Mouse (Mus musculus) heart, adult 9 months (tissue): ENCODE results near the gene Olfr764-ps1.
"Not testable (repeated sequence)": the region's sequence is repeated elsewhere in the genome, so short reads cannot be mapped to it uniquely, and the experiment has no call there.

Experiments
- DNase-seq, 2 experiments: peaks; one replicate each; pipeline ENCODE4 v3.0.0; 2022; ENCODE audit warnings: low spot score in 2 of 2

The Olfr764-ps1 gene

GRCm38 (mm10) chr10:129039796-129040195 lies at the start of gene Olfr764-ps1:
Olfr764-ps1 (minus strand) TSS chr10:129039896.
- DNase-seq: no peak

- not testable (repeated sequence) for DNase-seq
Measured at GRCm38 (mm10) chr10:129082810-129083209, 43.1 kb upstream of the Olfr764-ps1 start, which contains the start of gene Olfr767. Olfr767 (minus strand) TSS chr10:129082910.

GRCm38 (mm10) chr10:129068877-129069276 lies 29.2 kb upstream of the Olfr764-ps1 start, which contains the start of gene Olfr766-ps1:
Olfr766-ps1 (minus strand) TSS chr10:129068977.
- no peak for DNase-seq

- DNase-seq: not testable (repeated sequence)
Measured at GRCm38 (mm10) chr10:129049898-129050297, 10.2 kb upstream of the Olfr764-ps1 start, which contains the start of gene Olfr765. Olfr765 (minus strand) TSS chr10:129049998.

DNA sequence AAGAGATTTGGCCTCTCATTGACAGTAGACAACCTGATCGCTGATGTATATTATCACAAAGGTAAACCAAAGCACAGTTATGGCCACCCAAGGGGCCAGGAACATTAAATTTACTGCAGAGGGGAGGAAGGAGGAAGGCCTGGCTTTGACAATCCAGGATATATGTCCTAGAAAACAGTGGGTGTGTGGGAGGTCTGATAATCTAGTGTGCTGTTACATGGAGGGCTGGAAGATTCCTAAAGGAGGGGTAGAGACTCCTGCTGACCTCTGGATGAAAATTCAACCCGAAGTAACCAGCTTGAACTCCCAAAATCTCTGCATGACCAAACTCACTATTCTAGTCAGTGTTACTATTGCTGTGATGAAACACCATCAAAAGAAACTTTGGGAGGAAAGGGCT lies 11.4 kb downstream of the Olfr764-ps1 start:
- no peak for DNase-seq

GRCm38 (mm10) chr10:129026018-129026662 lies 13.6 kb downstream of the Olfr764-ps1 start:
- no peak for DNase-seq

GRCm38 (mm10) chr10:129023319-129023718 lies 16.4 kb downstream of the Olfr764-ps1 start:
- DNase-seq: no peak

GRCm38 (mm10) chr10:129014477-129014876 lies 25.2 kb downstream of the Olfr764-ps1 start:
- DNase-seq: no peak

DNA sequence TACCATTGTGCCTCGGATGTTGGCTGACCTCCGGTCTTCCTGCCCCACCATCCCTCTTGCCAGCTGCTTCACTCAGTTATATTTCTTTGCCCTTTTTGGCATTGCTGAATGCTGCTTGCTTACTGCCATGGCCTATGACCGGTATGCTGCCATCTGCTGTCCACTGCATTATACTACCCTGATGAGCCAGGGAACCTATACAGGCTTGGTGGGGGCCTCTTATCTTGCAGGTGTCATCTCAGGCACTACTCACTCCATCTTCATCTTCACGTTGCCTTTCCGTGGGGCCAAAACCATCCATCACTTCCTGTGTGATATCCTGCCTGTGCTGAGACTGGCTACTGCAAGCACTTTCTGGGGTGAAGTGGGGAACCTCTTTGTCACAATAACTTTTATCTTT lies 28.2 kb downstream of the Olfr764-ps1 start:
- DNase-seq: not testable (repeated sequence)

DNA sequence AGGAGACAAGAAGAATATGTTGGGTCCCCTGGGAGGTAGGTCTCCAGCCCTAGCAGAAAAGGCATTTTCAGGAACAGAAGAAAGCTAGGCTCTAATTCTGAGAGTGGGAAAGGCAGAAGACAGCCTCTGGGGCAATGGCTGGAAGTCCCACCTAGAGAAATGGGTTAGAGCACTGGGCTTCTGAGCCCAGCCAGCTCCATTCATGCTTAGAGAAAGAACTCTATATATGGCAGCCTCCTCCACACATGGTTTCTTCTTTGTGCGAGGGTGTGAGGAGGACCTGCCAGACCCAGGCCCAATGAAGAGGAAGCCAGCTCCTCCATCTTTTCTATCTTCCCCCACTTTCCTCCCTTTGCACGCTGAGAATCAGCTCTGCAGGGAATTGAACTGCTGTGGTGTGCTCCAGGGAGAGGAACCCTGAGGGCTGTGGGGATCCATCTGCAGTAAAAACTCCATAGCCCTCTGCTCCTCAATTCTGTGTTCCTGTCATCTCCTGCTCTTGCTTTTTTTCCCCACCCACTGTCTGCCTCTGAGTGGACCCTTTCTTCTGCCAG lies 29.3 kb downstream of the Olfr764-ps1 start, which contains the start of gene Olfr763:
TSS of gene Olfr763 (plus strand) at position 504 of the 554 bp plus-strand sequence.
- no peak for DNase-seq

DNA sequence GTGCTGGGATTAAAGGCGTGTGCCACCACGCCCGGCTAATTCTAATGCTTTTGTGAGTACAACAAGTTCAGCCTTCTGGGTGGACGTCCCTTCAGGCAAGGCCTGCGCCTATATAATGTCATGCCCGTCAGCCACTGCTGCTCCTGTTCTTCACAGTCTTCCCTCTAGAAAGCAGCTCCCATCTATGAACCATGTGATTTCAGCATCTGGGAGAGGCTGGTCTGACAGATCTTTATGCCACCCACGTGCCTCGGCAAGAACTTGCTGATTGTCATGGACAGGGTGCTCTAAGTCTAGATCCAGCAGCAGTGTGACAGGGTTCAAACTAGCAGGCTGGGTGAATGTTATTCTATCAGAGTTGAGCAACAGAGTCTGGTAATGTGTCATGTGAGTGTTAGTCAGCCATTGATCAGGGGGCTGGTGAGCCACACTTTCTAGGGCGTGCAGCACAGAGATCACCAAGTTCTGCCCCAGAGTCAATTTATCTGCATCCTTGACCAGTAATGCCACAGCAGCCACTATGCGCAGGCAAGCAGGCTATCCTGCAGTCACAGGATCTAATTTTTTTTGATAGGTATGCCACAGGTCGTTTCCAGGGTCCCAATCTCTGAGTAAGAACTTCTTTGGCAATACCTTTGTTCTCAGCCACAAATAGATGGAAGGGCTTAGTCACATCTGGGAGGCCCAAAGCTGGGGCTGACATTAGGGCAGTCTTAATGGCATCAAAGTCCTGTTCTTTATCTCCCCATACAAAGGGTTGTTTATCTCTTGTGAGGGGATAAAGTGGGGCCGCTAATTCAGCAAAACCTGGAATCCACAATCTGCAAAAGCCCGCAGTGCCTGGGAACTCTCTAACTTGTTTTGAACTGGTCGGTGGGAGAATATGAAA lies 35.4 kb downstream of the Olfr764-ps1 start:
- no peak for DNase-seq

DNA sequence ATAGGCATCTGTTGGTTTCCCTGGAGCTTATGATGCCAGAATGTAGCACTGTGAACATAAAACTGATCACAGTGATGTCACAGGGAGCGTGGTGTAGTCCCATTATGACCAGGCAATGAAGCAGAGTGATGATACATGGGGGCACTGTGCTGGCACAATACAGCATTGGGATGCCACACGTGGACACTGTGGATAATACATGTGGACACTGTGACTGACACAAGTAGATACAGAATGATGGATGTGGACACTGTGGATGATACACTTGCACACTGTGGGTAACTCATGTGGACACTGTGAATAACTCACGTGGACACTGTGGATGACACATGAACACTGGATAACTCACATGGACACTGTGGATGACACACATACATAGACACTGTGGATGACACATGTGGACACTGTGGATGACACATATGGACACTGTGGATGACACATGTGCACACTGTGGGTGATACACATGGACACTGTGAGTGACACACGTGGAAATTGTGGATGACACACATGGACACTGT lies 43.1 kb downstream of the Olfr764-ps1 start:
- DNase-seq: no peak

DNA sequence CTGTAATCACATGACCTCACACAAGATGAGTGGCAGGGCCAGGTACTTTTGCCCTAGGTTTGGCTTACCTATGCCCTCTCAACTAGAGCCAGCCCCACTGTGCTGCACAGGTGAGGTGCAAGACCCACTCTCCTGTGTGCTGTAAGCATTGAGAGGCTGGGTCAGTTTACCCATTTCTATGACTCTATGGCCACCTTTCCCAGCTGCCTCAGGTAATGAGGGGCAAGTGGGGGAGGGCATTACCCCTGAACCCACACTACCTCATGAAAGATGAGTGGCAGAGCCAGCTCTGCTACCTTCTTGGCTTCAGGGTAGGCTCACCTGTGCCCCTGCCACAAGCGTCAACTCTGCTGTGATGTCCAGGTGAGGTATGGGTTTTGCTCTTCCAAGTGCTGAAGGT lies 43.9 kb downstream of the Olfr764-ps1 start:
- no peak for DNase-seq

DNA sequence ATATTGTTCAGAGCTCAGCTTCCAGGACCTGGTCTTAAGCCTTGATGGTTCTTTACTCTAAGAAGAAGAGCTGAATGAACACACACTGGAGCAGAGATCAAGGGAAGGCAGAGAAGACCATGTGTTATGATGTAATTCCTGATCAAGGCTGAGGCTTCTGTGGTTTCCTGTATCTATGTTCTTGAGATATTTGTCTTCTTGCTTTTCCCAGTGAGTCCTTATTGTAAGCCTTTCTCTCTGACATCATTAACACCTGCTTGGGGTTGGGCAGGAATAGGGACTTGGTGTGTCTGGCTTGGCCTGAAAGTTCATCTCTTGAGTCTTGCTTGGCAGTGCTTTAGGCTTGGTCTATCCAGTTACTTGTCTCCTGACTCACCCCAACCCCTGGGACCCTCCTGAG lies 48.7 kb downstream of the Olfr764-ps1 start:
- DNase-seq: no peak

GRCm38 (mm10) chr10:128990129-128990850 lies 49.4 kb downstream of the Olfr764-ps1 start:
- not testable (repeated sequence) for DNase-seq

DNA sequence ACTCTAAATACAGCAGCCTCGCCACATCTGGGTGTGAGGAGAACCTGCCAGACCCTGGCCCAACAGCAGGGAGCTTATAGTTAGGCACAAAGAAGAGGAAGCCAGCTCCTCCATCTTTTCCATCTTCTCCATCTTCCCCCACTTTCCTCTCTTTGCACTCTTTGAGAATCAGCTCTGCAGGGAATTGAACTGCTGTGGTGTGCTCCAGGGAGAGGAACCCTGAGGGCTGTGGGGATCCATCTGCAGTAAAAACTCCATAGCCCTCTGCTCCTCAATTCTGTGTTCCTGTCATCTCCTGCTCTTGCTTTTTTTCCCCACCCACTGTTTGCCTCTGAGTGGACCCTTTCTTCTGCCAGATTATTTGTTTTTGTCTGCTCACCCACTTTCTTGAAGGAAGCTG lies 50.6 kb downstream of the Olfr764-ps1 start, which contains the start of gene Olfr9:
TSS of gene Olfr9 (plus strand) at position 301 of the 400 bp plus-strand sequence.
- DNase-seq: not testable (repeated sequence)
